Mouse (Mus musculus): ENCODE measurements around the gene Pgc.

DNA sequence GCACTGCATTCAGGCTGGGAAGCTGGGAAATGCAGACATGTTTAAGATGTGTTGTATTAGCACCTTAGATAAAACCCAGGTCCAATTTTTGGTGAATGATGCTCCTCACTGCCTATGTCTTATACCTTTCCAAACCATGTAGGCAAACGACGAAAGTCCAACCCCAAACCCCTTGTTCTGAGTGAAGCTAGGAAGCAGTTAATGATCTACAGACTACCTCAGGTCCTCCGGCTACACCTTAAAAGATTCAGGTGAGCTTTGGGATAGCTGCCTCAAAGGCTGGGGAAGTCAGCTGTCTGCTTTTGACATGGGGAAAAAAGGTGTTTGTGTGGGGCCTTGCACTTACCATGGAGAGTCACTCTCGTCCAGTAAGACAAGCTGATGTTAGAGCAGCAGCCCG, 47.9 kb upstream of the Pgc start:
- TF ChIP-seq CTCF (IDR thresholded peaks at IDR 0.05; ENCODE audit: insufficient read depth, low read length) (no peak), POLR2A (IDR thresholded peaks at IDR 0.05; ENCODE audit: borderline replicate concordance, extremely low read depth, low read depth, low read length) (no peak)

All from lung, adult 2 months (tissue).